Mouse (Mus musculus) spleen, adult 2 months (tissue): Measurements from ENCODE around the gene Ctf1.

Experiments used
- CTCF ChIP-seq: fragments of 200-500 bp; IDR thresholded peaks from 2 replicates; pipeline ENCODE4 v1.5.1; 2011; ENCODE audit warnings: mild to moderate bottlenecking, inconsistent platforms; ENCODE audit not compliant: insufficient read depth, insufficient read length, insufficient replicate concordance; ENCODE audit errors: extremely low read depth
- POLR2A ChIP-seq: fragments of 200-500 bp; IDR thresholded peaks from 2 replicates; pipeline ENCODE4 v1.6.1; 2011; ENCODE audit warnings: low read depth, low read length, inconsistent platforms

DNA sequence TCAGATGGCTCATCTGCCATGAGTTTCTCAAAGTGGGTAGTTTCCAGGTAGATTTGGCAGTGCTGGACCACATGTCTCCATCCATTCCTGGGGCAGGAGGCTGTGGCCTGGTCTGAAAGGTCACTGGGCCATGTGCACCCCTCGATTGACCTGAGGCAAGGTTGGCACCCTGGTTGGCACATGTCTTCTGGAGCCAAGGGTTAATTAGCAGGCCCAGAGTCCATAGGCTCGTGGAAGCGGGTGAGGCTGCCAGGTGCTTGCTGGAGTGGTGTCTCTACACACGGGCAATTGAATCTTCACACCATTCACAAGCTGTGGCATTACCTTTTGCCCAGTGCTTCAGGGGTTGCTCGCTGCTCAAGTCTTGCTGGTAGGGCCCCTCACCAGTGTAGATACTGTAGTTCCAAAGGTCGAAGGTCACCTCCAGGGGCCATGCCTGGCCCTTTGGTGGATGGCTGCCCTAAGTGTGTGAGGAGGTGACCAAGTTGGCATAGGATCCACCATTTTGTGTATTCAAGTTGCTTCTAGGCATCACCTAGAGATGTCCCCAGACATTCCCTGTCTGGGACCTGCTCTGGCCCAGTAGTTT lies 46.4 kb upstream of the Ctf1 start:
- TF ChIP-seq CTCF (no peak), POLR2A (no peak)
